Mouse (Mus musculus) small intestine, adult 2 months (tissue): ENCODE measurements around the gene Ptpra.

Source experiments
- CTCF ChIP-seq: fragments of 200-500 bp; IDR thresholded peaks from 2 replicates; pipeline ENCODE4 v1.5.1; 2012; ENCODE audit warnings: low read depth, mild to moderate bottlenecking, control low read depth, inconsistent platforms, low read length, moderate library complexity, mixed read lengths; ENCODE audit not compliant: insufficient replicate concordance, insufficient read length; ENCODE audit errors: extremely low read depth
- POLR2A ChIP-seq: fragments of 200-500 bp; IDR thresholded peaks from 2 replicates; pipeline ENCODE4 v1.6.1; 2012; ENCODE audit warnings: low read depth, mild to moderate bottlenecking, control low read depth, inconsistent platforms, low read length, moderate library complexity

DNA sequence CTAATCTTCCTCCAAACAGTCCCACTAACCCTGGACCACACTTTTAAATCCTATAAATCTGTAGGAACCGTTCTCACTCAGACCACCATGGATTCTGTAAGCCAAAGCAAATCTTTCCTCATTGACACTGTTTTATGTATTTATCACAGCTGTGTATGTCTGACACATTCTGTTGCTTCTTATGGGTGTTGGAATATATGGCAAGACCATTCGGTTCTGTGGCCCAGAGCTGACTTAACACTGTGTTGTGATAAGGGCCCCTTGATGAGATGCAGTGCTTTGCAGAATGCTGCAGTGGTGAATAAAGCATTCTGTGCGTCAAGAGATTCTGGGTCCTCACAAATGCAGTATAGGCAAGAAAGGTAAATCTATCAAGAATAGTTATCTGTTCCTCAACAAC is 17.9 kb upstream of the Ptpra start:
- TF ChIP-seq POLR2A (no peak), CTCF (no peak)
